Mouse (Mus musculus) adrenal gland, postnatal 36 days (tissue): ENCODE results near the gene Mn1. TPM values are rescaled to one million over a fixed set of nuclear protein-coding genes. Genes with fewer than 3 reads are reported as not detected.

ENCODE experiments used
- DNase-seq, 2 experiments: peaks; one replicate each; pipeline ENCODE4 v3.0.0; 2021; ENCODE audit warnings: mixed read lengths in 1 of 2
- total RNA-seq, 2 experiments: library from RNA; stranded (reverse); gene quantifications; 2 replicates each; pipeline ENCODE4 v1.2.3; 2021

Mn1 gene
- total RNA-seq, 2 experiments from 2014 or later = 3.2 to 4.7 TPM

- peak in 1 of 2 experiments; percentile 29 for DNase-seq
Measured at GRCm38 (mm10) chr5:111431007-111431730, 14.0 kb downstream of the Mn1 start.

DNA sequence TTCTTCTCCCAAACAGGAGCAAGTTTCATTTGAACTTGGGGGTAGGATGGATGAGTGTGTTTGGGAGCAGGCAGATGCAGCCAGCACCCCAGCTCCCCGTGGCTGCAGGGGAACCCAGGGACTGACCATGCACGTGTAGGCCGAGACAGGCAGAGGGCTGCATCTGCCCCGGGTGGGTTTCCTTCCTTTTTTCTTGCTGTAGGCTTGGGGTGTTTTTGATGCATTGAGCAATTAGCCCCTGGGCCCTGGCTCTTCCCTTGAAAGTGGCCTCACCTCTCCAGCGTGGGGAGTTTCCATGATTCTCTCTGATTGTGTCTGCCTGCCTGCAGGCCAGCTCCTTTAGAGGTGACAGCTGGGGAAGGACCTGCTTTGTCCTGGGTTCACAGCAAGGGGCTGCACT is 15.7 kb downstream of the Mn1 start:
- DNase-seq = no peak

- DNase-seq = no peak
Measured at GRCm38 (mm10) chr5:111434342-111434842, 17.2 kb downstream of the Mn1 start.

- DNase-seq = no peak
Measured at GRCm38 (mm10) chr5:111436260-111436659, 19.1 kb downstream of the Mn1 start.

DNA sequence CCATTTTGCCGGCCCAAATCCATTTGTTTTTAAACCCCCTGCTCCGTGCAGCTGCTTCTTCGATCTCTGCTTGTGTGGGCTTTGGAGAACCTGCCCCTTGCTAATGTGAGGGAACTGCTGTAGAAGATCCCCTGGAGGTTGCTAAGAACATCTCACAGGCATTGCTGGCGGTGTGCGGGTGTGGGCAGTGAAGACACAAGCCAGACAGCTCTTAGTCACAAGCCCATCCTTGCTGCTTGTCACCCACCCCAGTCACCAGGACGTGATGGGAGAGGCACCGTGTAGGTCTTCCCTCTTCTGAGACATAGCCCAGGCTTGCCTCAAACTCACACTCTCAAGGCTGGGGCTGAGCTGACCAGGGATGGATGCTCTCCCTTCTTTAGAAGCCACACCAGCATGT is 20.0 kb downstream of the Mn1 start:
- DNase-seq = no peak

GRCm38 (mm10) chr5:111438336-111438735 is 21.2 kb downstream of the Mn1 start:
- no peak for DNase-seq

GRCm38 (mm10) chr5:111438821-111439220 is 21.7 kb downstream of the Mn1 start:
- no peak for DNase-seq

GRCm38 (mm10) chr5:111440264-111440663 is 23.1 kb downstream of the Mn1 start:
- no peak for DNase-seq

DNA sequence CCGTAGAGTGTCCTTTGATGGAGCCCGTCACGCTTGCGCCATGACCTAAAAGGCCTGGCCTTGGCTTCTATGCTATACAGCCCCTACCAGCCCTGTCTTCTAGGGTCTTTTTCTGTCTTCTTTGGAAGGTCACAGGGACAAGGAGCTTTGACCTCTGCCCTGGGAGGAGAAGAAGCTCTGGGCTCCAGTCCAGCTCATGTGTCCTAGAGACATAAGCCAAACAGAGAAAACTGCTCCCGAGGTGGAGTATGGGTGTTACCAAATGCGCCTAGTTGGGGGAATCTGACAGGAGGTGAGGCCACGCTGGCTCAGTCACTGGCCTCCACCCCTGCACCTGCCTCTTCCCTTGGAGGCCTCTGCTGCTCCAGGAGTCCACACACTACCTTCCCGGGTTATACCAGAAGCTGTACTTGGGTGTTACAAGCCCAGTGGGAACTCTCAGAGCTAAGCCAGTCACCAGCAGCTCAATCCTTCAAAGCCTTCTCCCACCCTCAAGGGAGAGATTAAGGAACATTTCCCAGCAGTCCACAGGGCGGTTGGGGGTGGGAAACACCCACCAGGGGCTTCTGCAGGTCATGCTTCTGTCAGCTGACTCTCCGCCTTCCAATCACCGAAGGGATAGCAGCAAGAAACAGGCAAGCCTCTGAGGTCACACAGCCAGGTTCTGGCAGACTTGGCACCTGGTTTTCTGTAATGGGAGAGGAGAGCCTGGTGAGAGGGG is 25.1 kb downstream of the Mn1 start:
- DNase-seq = no peak

DNA sequence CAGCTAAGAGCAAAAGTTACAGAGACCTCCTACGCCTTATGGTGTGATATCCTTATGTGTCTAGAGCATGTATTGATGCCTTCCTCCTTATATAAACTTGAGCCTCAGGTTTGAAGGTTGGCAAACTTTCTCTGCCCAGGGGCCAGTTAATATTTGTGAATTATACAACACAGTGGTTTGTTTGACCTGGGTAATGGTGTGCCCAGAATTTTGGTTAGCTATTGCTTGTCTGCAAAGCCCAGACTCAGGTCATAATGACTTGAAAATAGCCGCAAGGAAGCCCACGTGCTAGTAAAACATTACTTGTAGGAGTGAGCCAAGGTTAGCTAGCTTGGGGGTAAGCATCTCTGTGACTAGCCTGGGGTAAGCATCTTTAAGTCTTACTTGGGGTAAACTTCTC is 26.5 kb downstream of the Mn1 start:
- no peak for DNase-seq

DNA sequence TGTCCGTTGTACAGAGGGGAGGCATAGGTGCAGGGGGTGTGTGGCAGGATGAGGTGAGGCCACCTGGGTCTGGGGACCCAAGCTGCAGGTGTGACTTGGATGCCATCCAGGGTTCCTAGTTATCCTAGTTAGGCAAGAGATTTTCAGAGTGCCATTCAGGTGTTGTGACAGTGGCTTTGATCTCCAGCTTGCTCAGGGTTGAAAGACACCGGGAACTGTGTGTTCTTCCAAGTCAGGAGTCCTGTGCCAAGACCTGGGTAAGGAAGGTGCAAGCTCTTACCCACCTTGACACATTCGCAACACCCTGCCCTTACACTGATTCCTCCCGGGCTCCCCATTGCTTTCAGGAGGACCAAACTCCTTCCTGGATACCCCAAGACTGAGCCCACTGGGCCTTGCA is 27.2 kb downstream of the Mn1 start:
- DNase-seq = no peak

GRCm38 (mm10) chr5:111446652-111447051 is 29.5 kb downstream of the Mn1 start:
- DNase-seq = no peak

- no peak for DNase-seq
Measured at GRCm38 (mm10) chr5:111449700-111450099, 32.5 kb downstream of the Mn1 start.

DNA sequence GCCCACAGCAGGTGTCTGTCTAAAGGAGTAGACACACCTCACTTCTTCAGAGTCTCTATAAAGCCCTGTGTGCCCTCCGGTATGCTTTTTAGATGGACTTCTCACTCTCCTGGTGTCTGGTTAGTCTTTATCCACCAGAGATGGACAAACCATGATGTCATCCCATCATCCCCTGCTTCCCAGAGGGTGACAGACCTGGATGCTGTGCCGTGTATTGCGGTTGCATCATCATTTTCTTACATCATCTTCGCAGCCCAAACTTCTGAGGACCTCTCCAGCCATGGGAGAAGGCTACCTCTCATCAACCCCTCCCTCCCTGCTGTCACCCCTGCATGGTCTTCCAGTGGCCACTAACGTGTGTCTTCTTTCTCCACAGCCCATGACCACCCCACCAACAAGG is 37.1 kb downstream of the Mn1 start:
- no peak for DNase-seq

GRCm38 (mm10) chr5:111454876-111455275 is 37.7 kb downstream of the Mn1 start:
- no peak for DNase-seq

GRCm38 (mm10) chr5:111458675-111459074 is 41.5 kb downstream of the Mn1 start:
- no peak for DNase-seq

DNA sequence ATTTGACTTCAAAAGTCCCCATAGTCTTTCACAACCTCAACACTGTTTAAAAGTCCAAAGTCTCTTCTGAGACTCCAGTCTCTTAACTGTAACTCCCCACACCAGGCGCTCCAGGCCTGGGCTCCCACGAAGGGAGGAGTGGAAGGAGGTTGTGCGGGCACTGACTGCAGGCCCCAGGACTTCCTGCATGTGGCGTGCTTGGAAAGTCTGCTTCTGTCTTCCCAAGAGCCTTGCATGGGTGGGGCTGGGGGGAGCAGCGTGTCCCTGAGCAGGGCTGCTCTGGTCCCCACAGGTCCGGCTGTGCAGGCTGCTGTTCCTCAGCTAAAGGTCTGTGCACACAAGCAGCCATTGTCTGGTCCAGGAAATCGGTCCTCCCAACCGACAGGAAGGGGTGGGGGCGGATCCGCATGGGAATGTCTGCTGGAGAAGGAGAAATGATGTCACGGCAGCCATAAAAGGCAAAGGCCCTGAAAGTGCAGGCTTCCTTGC is 48.7 kb downstream of the Mn1 start:
- DNase-seq = peak; percentile 50 to 71

DNA sequence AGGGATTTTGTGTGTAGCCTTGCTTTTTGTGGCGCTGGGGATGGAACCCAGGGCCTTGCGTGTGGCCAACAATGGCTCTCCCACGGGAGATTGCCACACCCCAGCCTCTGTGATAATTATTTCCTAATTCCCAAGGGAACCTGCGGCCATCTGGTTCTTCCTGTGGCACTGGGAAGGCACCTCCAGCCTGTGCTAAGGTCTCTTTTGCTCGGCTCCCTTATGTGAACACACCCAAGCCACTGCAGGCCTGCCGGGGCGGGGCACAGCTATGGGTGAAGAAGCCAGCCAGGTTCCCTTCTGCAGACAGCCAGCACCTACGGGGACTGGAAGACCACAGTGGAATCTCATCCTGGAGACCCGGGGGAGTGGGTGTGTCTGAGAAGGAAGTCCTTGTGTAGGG is 49.3 kb downstream of the Mn1 start:
- no peak for DNase-seq

- DNase-seq = no peak
Measured at GRCm38 (mm10) chr5:111467699-111468098, 50.5 kb downstream of the Mn1 start.

- no peak for DNase-seq
Measured at GRCm38 (mm10) chr5:111469195-111469882, 52.2 kb downstream of the Mn1 start.

- DNase-seq = no peak
Measured at GRCm38 (mm10) chr5:111470875-111471274, 53.7 kb downstream of the Mn1 start.

GRCm38 (mm10) chr5:111473425-111473824 is 56.3 kb downstream of the Mn1 start:
- DNase-seq = no peak

DNA sequence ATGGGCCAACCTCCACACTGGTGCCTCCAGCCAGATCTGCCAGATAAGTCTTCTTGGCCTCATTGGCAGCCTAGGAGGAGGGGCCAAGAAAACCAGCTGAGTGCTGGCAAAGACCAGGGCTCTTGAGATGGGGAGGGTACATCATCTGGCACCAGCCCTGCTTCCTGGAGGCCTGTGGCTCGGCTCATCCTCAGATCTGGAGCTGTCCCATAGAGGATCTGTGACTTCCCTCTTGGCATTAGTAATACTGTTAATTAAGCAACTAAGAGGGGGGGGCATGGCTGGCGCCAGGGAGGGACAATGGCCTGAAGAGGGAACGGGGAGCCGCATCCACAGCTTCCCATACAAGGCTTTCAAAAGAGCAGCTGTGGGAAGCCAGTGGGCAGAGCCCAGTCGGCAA is 58.6 kb downstream of the Mn1 start:
- no peak for DNase-seq
